Mouse (Mus musculus) liver, postnatal 0 days (tissue): ENCODE measurements around the gene Atp2a1. TPM values are rescaled to one million over a fixed set of nuclear protein-coding genes. Genes with fewer than 3 reads are reported as not detected.

Experiments
- ATAC-seq: fragments of 200-750 bp; cut with Nextera tagmentation; 2 replicates; pipeline ENCODE4 v1.8.0; 2017; ENCODE audit warnings: mild to moderate bottlenecking, moderate library complexity
- DNase-seq: peaks from one replicate; pipeline ENCODE4 v3.0.0-alpha.2; 2016
- H3K27ac ChIP-seq: fragments of 300-500 bp; sonication (generic); 2 replicates; pipeline ENCODE4 v1.5.1; 2014; ENCODE audit warnings: antibody characterized with exemption, moderate library complexity, mild to moderate bottlenecking, low read depth
- H3K27me3 ChIP-seq: fragments of 300-500 bp; sonication (generic); 2 replicates; pipeline ENCODE4 v1.6.1; 2014; ENCODE audit warnings: low read length, control low read depth, mixed read lengths; ENCODE audit not compliant: insufficient read depth
- H3K36me3 ChIP-seq: fragments of 300-500 bp; sonication (generic); replicated peaks from 2 replicates; pipeline ENCODE4 v1.6.1; 2014; ENCODE audit warnings: mild to moderate bottlenecking, control low read depth, low read length, moderate library complexity, mixed read lengths; ENCODE audit not compliant: insufficient read depth
- H3K4me1 ChIP-seq: fragments of 300-500 bp; sonication (generic); 2 replicates; pipeline ENCODE4 v1.6.1; 2014; ENCODE audit warnings: antibody characterized with exemption, mild to moderate bottlenecking, control low read depth; ENCODE audit not compliant: insufficient read depth
- H3K4me2 ChIP-seq: fragments of 300-500 bp; sonication (generic); 2 replicates; pipeline ENCODE4 v1.6.1; 2014; ENCODE audit warnings: low read depth, mild to moderate bottlenecking, low read length, moderate library complexity, mixed read lengths
- H3K4me3 ChIP-seq: fragments of 300-500 bp; sonication (generic); 2 replicates; pipeline ENCODE4 v1.5.1; 2014; ENCODE audit warnings: low read depth, low read length
- H3K9ac ChIP-seq: fragments of 300-500 bp; sonication (generic); replicated peaks from 2 replicates; pipeline ENCODE4 v1.6.1; 2014; ENCODE audit warnings: mild to moderate bottlenecking, moderate library complexity
- H3K9me3 ChIP-seq: fragments of 300-500 bp; sonication (generic); 2 replicates; pipeline ENCODE4 v1.6.1; 2016; ENCODE audit warnings: mild to moderate bottlenecking, control low read depth, low read length, mixed read lengths
- CTCF ChIP-seq: sonication (generic); IDR thresholded peaks from 2 replicates; pipeline ENCODE4 v1.5.1; 2016; ENCODE audit warnings: antibody characterized with exemption, low read depth
- EP300 ChIP-seq: IDR thresholded peaks from 2 replicates; pipeline ENCODE4 v1.6.1; 2016; ENCODE audit warnings: antibody characterized with exemption, low read depth, mild to moderate bottlenecking
- WGBS: fragments of 180-500 bp; shearing (Covaris S2); extraction: QIAGEN DNeasy Blood & Tissue Kit; methylation state at CpG from one replicate; pipeline ENCODE4 v1.1.7; 2014; ENCODE audit not compliant: insufficient replicate concordance; 5-methylcytosine and 5-hydroxymethylcytosine counted together
- polyA plus RNA-seq: library from polyadenylated mRNA; unstranded; fragments of >200 nt; fragmentation: Nextera tagmentation; extraction: Ambion mirVana; gene quantifications from 2 replicates; pipeline ENCODE4 v1.2.1, GENCODE M21; 2015

Atp2a1 gene
- polyA plus RNA-seq, 1 experiment from 2014 or later: 2.2 TPM

GRCm38 (mm10) chr7:126399548-126399947 lies 63.4 kb downstream of the Atp2a1 start:
- DNase-seq: peak; percentile 90
- Histone ChIP-seq H3K4me3 (no peak overlapping the region), H3K4me1 (no peaks in the 10 kb centered on the region), H3K27me3 (no peaks in the 10 kb centered on the region), H3K4me2 (no peak overlapping the region), H3K27ac (no peak overlapping the region), H3K9me3 (no peaks in the 10 kb centered on the region), H3K36me3 (no peaks in the 10 kb centered on the region), H3K9ac (no peak overlapping the region)
- TF ChIP-seq CTCF: peak; percentile 96
- no peak for TF ChIP-seq EP300
- ATAC-seq: no peak
- WGBS: 4% methylated on average over 5 of the region's 5 CpGs

GRCm38 (mm10) chr7:126397822-126398221 lies 65.1 kb downstream of the Atp2a1 start:
- Histone ChIP-seq H3K9ac (no peak overlapping the region), H3K9me3 (no peaks in the 10 kb centered on the region), H3K4me3 (no peak overlapping the region), H3K27ac (no peak overlapping the region), H3K4me1 (no peaks in the 10 kb centered on the region), H3K27me3 (no peaks in the 10 kb centered on the region), H3K4me2 (no peak overlapping the region), H3K36me3 (no peaks in the 10 kb centered on the region; the same call in 1 of the 2 replicates)
- no peak for ATAC-seq
- 64% methylated on average over 4 of the region's 4 CpGs for WGBS
- TF ChIP-seq CTCF: no peak
- TF ChIP-seq EP300: no peak
- no peak for DNase-seq

DNA sequence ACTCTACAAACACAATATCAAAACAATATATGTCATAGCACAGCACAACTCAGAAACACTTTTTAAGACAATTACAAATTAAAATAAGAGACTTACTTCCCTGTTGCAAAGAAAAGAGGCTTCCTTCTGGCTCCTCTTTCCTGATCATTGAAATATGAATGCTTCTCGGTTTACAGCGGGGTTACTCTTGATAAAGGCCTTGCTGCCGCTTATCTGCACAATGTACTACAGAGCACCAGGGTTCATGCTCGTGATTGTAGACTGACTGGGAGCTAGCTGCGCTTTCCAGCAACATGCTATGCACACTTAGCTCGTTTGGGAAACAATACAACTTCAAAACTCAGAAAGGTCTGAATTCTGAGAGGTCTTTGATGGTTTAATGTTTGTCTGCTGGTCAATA lies 65.7 kb downstream of the Atp2a1 start:
- no peaks in the 10 kb centered on the region for H3K27me3 ChIP-seq
- DNase-seq (no peak), ATAC-seq (no peak)
- no peaks in the 10 kb centered on the region for H3K9me3 ChIP-seq
- WGBS: 37% methylated on average over 6 of the region's 6 CpGs
- H3K4me2 ChIP-seq: peak overlapping the region; percentile 52
- no peaks in the 10 kb centered on the region for H3K4me1 ChIP-seq
- peak overlapping the region; percentile 17 for H3K27ac ChIP-seq
- 0 out of 2 replicates have a peak overlapping the region, but pooled peaks have one; percentile 10 for H3K9ac ChIP-seq
- TF ChIP-seq EP300 (no peak), CTCF (no peak)
- no peaks in the 10 kb centered on the region; the same call in 1 of the 2 replicates for H3K36me3 ChIP-seq
- peak overlapping the region; percentile 99; the same call in 1 of the 2 replicates for H3K4me3 ChIP-seq

DNA sequence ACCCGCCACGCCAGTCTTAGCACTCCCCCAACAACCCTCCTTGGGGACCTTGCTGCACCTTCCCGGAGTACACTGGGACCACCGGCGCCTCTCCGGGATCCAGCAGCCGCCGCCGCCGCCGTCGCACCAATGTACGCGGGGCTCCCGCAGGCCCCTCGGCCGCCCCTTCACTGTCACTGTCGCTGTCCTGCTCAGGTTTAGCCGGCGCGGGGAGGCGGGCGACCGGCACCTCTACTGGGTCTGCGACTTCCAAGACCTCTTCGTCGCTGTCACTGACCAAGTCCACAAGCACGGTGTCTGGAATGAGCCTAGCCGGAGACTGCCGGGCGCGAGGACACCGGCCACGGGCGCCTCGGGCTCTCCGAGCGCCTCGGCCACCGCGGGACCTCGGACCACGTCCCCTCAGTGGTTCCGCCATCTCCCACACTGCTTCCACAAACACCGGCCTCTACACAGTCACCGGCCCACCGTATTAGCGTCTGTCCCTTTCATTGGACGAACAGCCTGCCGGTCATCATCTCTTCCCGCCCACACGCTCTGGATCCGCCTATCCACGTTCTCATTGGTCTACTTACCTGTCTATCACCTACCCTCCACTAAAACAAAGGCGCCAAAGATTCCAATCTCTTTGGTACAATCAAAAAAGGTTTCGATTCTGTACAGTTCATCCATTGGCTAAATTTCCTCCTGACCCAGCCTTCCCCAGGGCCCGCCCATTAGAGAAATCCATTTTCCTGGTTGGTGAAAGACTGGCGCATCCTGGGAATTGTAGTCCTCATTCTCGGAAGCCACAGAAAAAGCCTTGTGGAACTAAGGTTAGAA lies 66.4 kb downstream of the Atp2a1 start, which contains the start of gene Nfatc2ip:
Gene Nfatc2ip (minus strand): TSS at position 440 of the 822 bp plus-strand sequence.
- Histone ChIP-seq H3K4me1 (no peaks in the 10 kb centered on the region), H3K4me2 (peak within 1 kb of the TSS; percentile 98)
- TF ChIP-seq CTCF (no peak), EP300 (peak; percentile 68; the same call in 1 of the 2 replicates)

More for the DNA sequence above, 66.4 kb downstream of the Atp2a1 start, which contains the start of gene Nfatc2ip:
- under 1% methylated on average over 58 of the region's 59 CpGs for whole genome bisulfite sequencing
- Histone ChIP-seq H3K4me3 (peak within 1 kb of the TSS; percentile 99), H3K27ac (peak within 1 kb of the TSS; percentile 78), H3K9ac (peak within 1 kb of the TSS; percentile 94), H3K36me3 (no peaks in the 10 kb centered on the region; the same call in 1 of the 2 replicates), H3K9me3 (no peaks in the 10 kb centered on the region), H3K27me3 (no peaks in the 10 kb centered on the region)
- peak; percentile 95 for DNase-seq
- ATAC-seq: peak; percentile 99

Other genes with a start within 250 kb of the Atp2a1 start
- gene Sbk1, start 190.5 kb downstream of the Atp2a1 start, polyA plus RNA-seq: 5.2 and 6.5 TPM in 2 replicates
- 8.7 and 9.2 TPM in 2 replicates for gene Lat, start 93.5 kb downstream of the Atp2a1 start, polyA plus RNA-seq
- gene Spns1, start 85.7 kb downstream of the Atp2a1 start, polyA plus RNA-seq: 17.2 and 18.6 TPM in 2 replicates
- gene Nfatc2ip, start 66.4 kb downstream of the Atp2a1 start, polyA plus RNA-seq: 1.4 and 1.5 TPM in 2 replicates
- gene Cd19, start 48.2 kb downstream of the Atp2a1 start, polyA plus RNA-seq: 8.7 and 9.1 TPM in 2 replicates
- gene Rabep2, start 34.3 kb downstream of the Atp2a1 start, polyA plus RNA-seq: 7.1 and 7.2 TPM in 2 replicates
- gene Sh2b1, start 12.3 kb upstream of the Atp2a1 start, polyA plus RNA-seq: 13.5 and 13.7 TPM in 2 replicates
- 57.6 and 57.7 TPM in 2 replicates for gene Tufm, start 24.3 kb upstream of the Atp2a1 start, polyA plus RNA-seq
- gene Atxn2l, start 40.3 kb upstream of the Atp2a1 start, polyA plus RNA-seq: 12.0 and 13.6 TPM in 2 replicates
- gene Eif3c, start 103.3 kb upstream of the Atp2a1 start, polyA plus RNA-seq: 78.4 and 90.9 TPM in 2 replicates
- 3.0 and 4.0 TPM in 2 replicates for gene Apobr, start 121.8 kb upstream of the Atp2a1 start, polyA plus RNA-seq
- 12.3 and 14.6 TPM in 2 replicates for gene Cln3, start 122.7 kb upstream of the Atp2a1 start, polyA plus RNA-seq
- 0.18 and 0.21 TPM in 2 replicates for gene Il27, start 131.8 kb upstream of the Atp2a1 start, polyA plus RNA-seq
- gene Nupr1, start 167.8 kb upstream of the Atp2a1 start, polyA plus RNA-seq: 4.0 and 4.5 TPM in 2 replicates
- gene Sgf29, start 186.2 kb upstream of the Atp2a1 start, polyA plus RNA-seq: 22.7 and 22.8 TPM in 2 replicates
- 221 and 241 TPM in 2 replicates for gene Sult1a1, start 213.3 kb upstream of the Atp2a1 start, polyA plus RNA-seq
- gene Bola2, start 232.3 kb upstream of the Atp2a1 start, polyA plus RNA-seq: 86.5 and 93.5 TPM in 2 replicates
- 2.6 and 3.7 TPM in 2 replicates for gene Slx1b, start 232.7 kb upstream of the Atp2a1 start, polyA plus RNA-seq
- gene Coro1a, start 244.7 kb upstream of the Atp2a1 start, polyA plus RNA-seq: 121 and 130 TPM in 2 replicates